Mouse (Mus musculus): ENCODE measurements at regions not wholly inside any gene's neighbourhood (a gene's known extent, or its start where the extent isn't known, plus 50 kb on each side); places are given as distances from the start of the nearest gene placed in this dataset.

DNA sequence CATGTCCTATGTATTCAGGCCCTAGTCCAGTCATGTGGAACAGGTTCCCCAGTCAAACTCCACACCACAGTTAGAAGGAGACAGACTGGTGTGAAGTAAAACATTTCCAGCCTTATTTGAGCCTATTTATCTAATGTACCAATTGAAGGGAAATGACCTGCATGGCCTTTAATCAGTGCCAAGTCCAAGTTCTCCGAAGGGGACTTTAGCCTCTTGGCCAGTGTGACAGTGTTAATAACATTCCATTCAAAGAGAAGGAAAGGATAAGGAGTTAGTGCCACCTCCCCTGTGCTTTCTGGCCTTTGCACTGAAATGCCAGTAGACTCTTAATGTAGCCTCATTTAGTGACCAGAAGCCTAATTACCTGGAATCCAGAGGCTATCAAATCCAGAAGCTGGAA is 264.2 kb downstream of the Gm10184 start:
- no peaks in the 10 kb centered on the region for H3K4me1 ChIP-seq (ENCODE audit: control insufficient read depth, insufficient read depth, low read length)
- no peak overlapping the region for H3K27ac ChIP-seq (ENCODE audit: low read depth, low read length)
- H3K4me3 ChIP-seq (ENCODE audit: low read depth, low read length): no peak overlapping the region
- H3K36me3 ChIP-seq (ENCODE audit: control insufficient read depth, insufficient read depth, low read length): no peaks in the 10 kb centered on the region
- no peak for DNase-seq (ENCODE audit: low spot score)
- H3K4me2 ChIP-seq (ENCODE audit: low read depth): no peak overlapping the region
- H3K9me3 ChIP-seq (ENCODE audit: control insufficient read depth, low read length): no peaks in the 10 kb centered on the region
- ATAC-seq (ENCODE audit: insufficient read depth, low FRiP score, low TSS enrichment): no peak
- H3K9ac ChIP-seq (ENCODE audit: low read length): no peak overlapping the region
- 84% methylated on average over 1 of the region's 1 CpGs for WGBS
- no peaks in the 10 kb centered on the region for H3K27me3 ChIP-seq (ENCODE audit: control insufficient read depth, insufficient read depth, low read length)
